Mouse (Mus musculus): ENCODE measurements at regions not wholly inside any gene's neighbourhood (a gene's known extent, or its start where the extent isn't known, plus 50 kb on each side); places are given as distances from the start of the nearest gene placed in this dataset.

DNA sequence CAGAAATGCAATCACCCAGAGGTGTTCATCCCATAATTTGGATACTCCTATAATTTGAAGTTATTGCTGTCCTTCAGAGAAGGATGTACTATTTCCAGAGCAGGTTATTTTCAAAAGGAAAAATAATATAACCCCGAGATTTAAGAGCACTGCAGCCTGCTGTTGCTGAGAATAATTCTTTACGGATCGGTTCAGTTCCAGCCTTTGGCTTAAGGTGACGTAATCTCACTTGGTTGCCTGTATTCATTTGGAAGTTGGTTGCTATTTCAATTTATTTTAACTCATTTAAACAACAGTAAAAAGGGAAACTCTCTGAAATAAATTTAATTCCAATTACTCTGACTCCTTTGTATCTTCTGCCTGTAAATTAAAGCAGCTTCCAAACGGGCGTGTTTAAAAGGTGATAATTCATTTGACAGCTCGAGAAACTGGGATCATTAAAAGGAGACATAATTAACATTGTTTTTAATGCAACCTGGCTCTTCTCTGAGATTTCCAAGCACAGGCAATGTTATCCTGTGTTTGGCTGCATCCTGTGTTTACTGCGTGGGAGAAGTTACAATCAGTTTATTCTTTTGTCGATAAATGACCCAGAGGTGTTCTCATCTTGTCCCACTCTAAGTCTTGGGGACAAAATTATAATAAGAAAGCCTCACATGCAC is 568.5 kb downstream of the Gm16223 start:
- TF ChIP-seq CTCF (conservative IDR thresholded peaks at IDR 0.05; ENCODE audit: low read length) (no peak), POU5F1 (IDR thresholded peaks at IDR 0.05; ENCODE audit: borderline replicate concordance, low read length) (no peak)
